Comparison of ENCODE assay signal across 8 mouse cellular contexts in the genomic region with DNA sequence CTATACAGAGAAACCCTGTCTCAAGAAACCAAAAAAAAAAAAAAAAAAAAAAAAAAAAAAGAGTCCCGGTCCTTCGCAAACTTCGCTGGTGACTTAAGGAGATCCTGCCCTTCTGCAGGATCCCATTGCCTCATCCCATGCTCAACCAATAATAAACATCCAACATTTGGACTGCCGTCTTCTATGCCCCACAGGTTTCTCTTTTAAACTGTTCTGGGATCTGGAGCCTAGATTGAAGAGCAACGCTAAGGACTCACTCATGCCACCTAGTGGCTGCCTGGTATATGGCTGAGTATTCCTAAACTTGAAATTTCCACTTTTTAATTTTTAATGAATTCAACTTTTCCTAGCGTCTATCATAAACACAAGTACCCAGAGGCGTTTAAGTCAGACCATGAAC. TPM values are rescaled to one million over a fixed set of nuclear protein-coding genes. Genes with fewer than 3 reads are reported as not detected.
DNase-seq lines count a peak whose midpoint lies in the region; ATAC-seq and TF ChIP-seq lines count a peak whose summit lies in the region.

No protein-coding gene starts in this region.

- no peak overlapping the region for H3K9ac ChIP-seq in ES-E14 (ENCODE audit: insufficient read depth, low read depth, low read length, poor library complexity, severe bottlenecking)
- no peak overlapping the region for H3K9ac ChIP-seq in liver, embryonic 15.5 days

- H3K4me1 ChIP-seq in ES-E14 (ENCODE audit: control insufficient read depth in 2 of 2, insufficient read depth in 2 of 2, low read length in 2 of 2, poor library complexity in 1 of 2): no peaks in the 10 kb centered on the region
- H3K4me1 ChIP-seq in kidney, adult 2 months (ENCODE audit: control insufficient read depth, insufficient read depth, low read length): no peaks in the 10 kb centered on the region
- peaks cover 3% of the 10 kb centered on the region; the same call in 1 of the 2 replicates for H3K4me1 ChIP-seq in liver, embryonic 15.5 days (replicated peaks)

- H3K36me3 ChIP-seq in ES-E14 (ENCODE audit: control insufficient read depth, insufficient read depth, low read length, poor library complexity, severe bottlenecking): no peaks in the 10 kb centered on the region
- H3K36me3 ChIP-seq in kidney, adult 2 months (ENCODE audit: control insufficient read depth, insufficient read depth, low read length): no peaks in the 10 kb centered on the region
- H3K36me3 ChIP-seq in liver, embryonic 15.5 days (replicated peaks): no peaks in the 10 kb centered on the region

- in situ Hi-C loops in ES-E14 (cut with MboI; ENCODE audit: low sequenced_read_pairs in 2 of 2, unreplicated experiment in 2 of 2): loop anchor here in 1 of 2 experiments (25.0 kb wide), 1 partner anchor 651 kb away; a partner anchor contains a TSS

- intact Hi-C loops in gastrocnemius, postnatal 14 days (cut with DNase I; ENCODE audit: low total_unique reads): loop anchor here (5.0 to 10.0 kb wide), 2 partner anchors 96 to 659 kb away; no protein-coding TSS in a partner anchor

- WGBS in kidney, adult 2 months: 6% methylated on average over 7 of the region's 7 CpGs
- 6% methylated on average over 7 of the region's 7 CpGs for WGBS in liver, embryonic 15.5 days (ENCODE audit: insufficient replicate concordance)

- ATAC-seq in liver, embryonic 15.5 days (ENCODE audit: insufficient read depth): no peak

- peak overlapping the region; percentile 17 to 41; a peak in 1 of 4 replicates for H3K4me3 ChIP-seq in ES-E14 (ENCODE audit: insufficient read depth in 1 of 2, low read depth in 1 of 2, low read length in 2 of 2, poor library complexity in 1 of 2, severe bottlenecking in 1 of 2)
- H3K4me3 ChIP-seq in kidney, adult 2 months (ENCODE audit: insufficient read depth, low read depth, low read length): no peak overlapping the region; the same call in 1 of the 2 replicates
- H3K4me3 ChIP-seq in liver, embryonic 15.5 days (replicated peaks): no peak overlapping the region; the same call in 1 of the 2 replicates

- TF ChIP-seq POLR2A in kidney, adult 2 months (IDR thresholded peaks at IDR 0.05; ENCODE audit: low read depth, low read length): no peak

- H3K27ac ChIP-seq in ES-E14 (ENCODE audit: insufficient read depth, low read depth, low read length, poor library complexity, severe bottlenecking): no peak overlapping the region
- no peak overlapping the region for H3K27ac ChIP-seq in kidney, adult 2 months (ENCODE audit: insufficient read depth, low read depth, low read length)
- H3K27ac ChIP-seq in liver, embryonic 15.5 days (replicated peaks): no peak overlapping the region

- no peaks in the 10 kb centered on the region for H3K27me3 ChIP-seq in kidney, adult 2 months (replicated peaks; ENCODE audit: control insufficient read depth, insufficient read depth, low read length)
- no peaks in the 10 kb centered on the region for H3K27me3 ChIP-seq in liver, embryonic 15.5 days

- TF ChIP-seq CTCF in kidney, adult 2 months (conservative IDR thresholded peaks at IDR 0.05; ENCODE audit: insufficient read depth, insufficient read length, low read depth, low read length): peak; percentile 61

- DNase-seq in adrenal gland, adult (ENCODE audit: inconsistent age in 2 of 2, low spot score in 1 of 2): peak; percentile 38 to 82
- no peak for DNase-seq in adrenal gland, adult 8-10 months
- peak; percentile 48 for DNase-seq in ES-E14 (ENCODE audit: low read depth, low spot score)
- peak; percentile 58 for DNase-seq in cerebellum, adult 9-10 months
- peak; percentile 46 for DNase-seq in gastrocnemius, postnatal 14 days
- DNase-seq in kidney, adult 2 months: peak; percentile 54
- DNase-seq in retina, postnatal 7 days (ENCODE audit: low read depth, low spot score): peak; percentile 30

- no peaks in the 10 kb centered on the region for H3K9me3 ChIP-seq in ES-E14 (ENCODE audit: control insufficient read depth, insufficient read depth, low read depth, low read length)
- H3K9me3 ChIP-seq in liver, embryonic 15.5 days (replicated peaks): no peaks in the 10 kb centered on the region

- H3K4me2 ChIP-seq in liver, embryonic 15.5 days: peak overlapping the region; percentile 46; the same call in 1 of the 2 replicates

TF ChIP-seq in ES-E14, 5 proteins besides CTCF, POLR2A, EP300 and RAD21:
- no peak for TF ChIP-seq MAFK (IDR thresholded peaks at IDR 0.05; ENCODE audit: insufficient read depth, low read depth, low read length)
- TF ChIP-seq ZNF384 (IDR thresholded peaks at IDR 0.05; ENCODE audit: low read depth, low read length): peak; percentile 79
- TF ChIP-seq CHD2 (IDR thresholded peaks at IDR 0.05; ENCODE audit: low read depth, low read length): no peak

RNA-seq across cellular contexts. Expression of a gene that starts 23.1 kb away (rescaled TPM):
- 1 to 10 TPM in 1 of 4 experiments, under 1 TPM in 2, not detected in 1; 0.55 to 1.0 (median 0.67) TPM for total RNA-seq in adrenal gland, adult 8-10 months (2022)
- not detected in 2 replicates for total RNA-seq in ES-E14 (2012; rRNA removed)
- 1 to 10 TPM; 3.4 to 4.1 TPM for total RNA-seq in gastrocnemius, postnatal 14 days (2021)
- 0.27 and 0.39 TPM in 2 replicates for polyA plus RNA-seq in kidney, adult 2 months (2012; rRNA removed)
- 1.6 and 2.3 TPM in 2 replicates for polyA plus RNA-seq in liver, embryonic 15.5 days (2015; fragmentation: Nextera tagmentation; extraction: Ambion mirVana)

Comparison
In these comparisons a context has a peak if more than half of its experiments do, and no peak if none do; other contexts are left out.
1. H3K4me3 ChIP-seq: peak in ES-E14 (2 of 2); none in kidney, adult 2 months (single experiment) and liver, embryonic 15.5 days (single experiment).